Mouse (Mus musculus): ENCODE measurements around the gene Orm3. TPM values are rescaled to one million over a fixed set of nuclear protein-coding genes. Genes with fewer than 3 reads are reported as not detected.
A peak's percentile ranks its signal among the peaks of the same experiment; 100 is the strongest.

Orm3 gene
- not detected for total RNA-seq (2021)

DNA sequence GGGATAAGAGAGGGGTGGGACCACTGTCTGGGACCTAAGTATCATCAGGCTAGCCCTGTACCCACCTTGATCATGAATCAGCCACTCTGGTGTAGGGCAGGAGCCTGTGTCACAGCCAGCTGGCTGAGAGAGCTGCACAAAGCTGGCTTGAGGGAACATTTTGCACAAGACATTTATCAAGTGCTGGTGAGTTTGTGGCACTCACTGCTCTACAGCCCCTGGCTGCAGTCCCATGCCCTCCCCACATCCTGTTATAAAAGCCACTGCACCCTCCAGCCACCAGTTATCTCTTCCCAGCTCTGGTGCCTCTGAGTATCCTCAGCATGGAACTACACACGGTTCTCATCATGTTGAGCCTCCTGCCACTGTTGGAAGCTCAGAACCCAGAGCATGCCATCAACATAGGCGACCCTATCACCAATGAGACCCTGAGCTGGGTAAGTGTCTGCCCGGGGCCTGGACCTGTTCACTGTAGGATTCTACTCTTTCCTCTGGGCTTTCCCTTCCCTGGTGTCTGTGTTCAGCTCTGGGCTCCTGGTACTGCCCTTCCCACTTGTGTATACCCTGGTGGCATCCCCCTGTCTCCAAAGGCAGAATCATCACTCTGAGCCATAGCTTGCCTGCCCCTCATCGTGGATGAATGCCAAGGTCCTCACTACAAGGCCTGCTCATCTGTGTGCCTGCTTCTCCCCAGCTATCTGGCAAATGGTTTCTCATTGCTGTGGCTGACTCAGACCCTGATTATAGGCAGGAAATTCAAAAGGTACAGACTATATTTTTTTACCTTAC lies at the start of gene Orm3:
Orm3 (plus strand) TSS at position 286 of the 789 bp plus-strand sequence.
- DNase-seq = peak; percentile 43
- intact Hi-C loops (cut with DNase I) = no loop called here

DNA sequence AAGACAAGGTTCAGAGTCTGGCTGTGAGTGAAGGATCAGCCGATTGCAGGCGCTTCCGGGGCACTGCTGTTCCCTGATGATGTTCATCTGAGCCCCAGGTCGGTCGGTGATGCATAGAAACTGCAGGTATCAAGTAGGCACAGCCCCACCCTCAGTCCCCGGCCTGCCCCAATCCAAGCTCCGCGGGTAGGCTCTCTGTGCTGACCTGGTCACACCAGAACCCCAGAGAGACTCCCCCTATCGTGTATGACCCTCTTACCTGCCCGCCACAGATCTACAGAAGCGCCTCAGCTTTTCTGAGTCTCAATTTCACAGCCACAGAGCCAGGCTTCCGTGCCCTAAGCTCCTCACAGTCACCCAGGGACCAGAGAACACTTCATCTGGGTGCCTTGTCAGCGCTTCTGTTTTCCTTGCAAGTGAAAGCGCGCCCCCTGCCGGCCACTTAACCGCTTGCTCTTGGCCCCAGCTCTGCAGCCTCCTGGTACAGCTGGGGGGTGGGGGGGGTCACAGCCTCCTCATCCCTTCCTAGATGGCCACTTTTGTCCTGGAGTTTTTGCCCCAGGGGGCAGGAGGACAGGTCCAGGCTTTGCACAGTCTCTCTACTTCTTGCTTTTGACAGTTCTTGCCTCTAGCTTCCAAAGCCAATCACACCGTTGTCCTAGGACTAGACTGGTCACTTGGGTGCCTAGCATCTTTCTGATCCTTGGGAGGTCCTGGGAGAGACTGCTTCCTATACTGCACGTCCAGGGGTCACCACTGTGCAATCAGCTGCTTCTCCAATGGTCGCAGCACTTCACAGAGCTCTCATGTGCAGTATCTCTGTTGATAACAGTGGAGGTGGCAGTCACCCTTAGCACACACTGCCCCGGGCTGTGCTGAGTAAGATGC lies 48.5 kb upstream of the Orm3 start:
- intact Hi-C loops (cut with DNase I) = loop anchor here (2.0 kb wide), 1 partner anchor 93 kb away; the partner anchor contains the start of gene Col27a1
- DNase-seq = peak; percentile 96

DNA sequence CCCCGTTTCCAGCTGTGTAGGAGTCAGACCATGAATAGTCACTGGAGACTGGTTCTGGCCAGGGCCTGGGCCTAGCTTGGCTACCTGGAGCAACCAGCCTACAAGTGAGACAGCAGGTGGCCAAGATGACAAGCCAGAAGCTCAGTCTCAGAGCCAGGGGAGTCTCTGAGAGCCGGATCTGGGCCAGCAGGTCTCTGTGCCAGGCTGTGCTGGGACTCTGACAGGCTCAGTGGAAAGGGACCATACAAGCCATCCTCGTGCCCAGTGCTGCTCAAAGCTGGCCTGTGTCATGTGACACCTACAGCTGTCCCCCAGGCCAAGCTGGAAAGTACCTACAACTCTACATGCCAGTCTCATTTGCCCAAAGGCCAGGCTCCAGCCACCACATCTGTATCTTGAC lies 47.6 kb upstream of the Orm3 start:
- peak; percentile 68 for DNase-seq
- intact Hi-C loops (cut with DNase I) = no loop called here

DNA sequence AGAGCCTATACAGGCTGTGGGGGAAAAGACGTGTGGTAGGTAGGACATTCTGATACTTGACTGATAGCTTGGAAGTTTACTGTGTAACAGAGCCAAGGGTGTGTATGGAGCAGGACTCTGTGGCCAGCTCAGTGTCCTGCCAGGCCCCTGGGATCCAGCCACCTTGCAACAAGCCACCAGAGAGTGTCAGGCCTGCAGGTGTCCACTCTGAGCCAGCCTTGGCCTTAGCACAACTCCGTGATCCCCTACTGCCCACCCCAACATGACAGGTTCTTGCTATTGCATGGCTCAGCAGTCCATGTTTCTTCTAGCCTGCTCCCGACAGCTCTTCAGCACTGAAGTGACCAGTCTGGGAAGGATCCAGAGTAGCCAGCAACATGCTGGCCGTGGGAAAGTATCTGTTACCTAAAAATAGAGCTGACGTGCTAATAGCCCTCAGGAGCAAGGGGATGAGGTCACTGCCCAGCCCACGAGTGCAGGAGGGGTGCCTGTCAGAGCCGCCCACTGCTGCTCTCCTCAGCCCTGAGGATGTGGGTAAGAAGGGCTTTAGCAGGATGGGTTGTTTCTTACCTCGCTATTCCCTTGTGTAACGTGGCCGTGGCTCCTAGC lies 45.6 kb upstream of the Orm3 start:
- intact Hi-C loops (cut with DNase I) = loop anchor here (10.0 kb wide), 1 partner anchor 126 kb away; no protein-coding TSS in a partner anchor
- DNase-seq = no peak

GRCm38 (mm10) chr4:63311426-63311825 lies 44.5 kb upstream of the Orm3 start:
- no peak for DNase-seq
- intact Hi-C loops (cut with DNase I) = loop anchor here (10.0 kb wide), 1 partner anchor 127 kb away; no protein-coding TSS in a partner anchor

DNA sequence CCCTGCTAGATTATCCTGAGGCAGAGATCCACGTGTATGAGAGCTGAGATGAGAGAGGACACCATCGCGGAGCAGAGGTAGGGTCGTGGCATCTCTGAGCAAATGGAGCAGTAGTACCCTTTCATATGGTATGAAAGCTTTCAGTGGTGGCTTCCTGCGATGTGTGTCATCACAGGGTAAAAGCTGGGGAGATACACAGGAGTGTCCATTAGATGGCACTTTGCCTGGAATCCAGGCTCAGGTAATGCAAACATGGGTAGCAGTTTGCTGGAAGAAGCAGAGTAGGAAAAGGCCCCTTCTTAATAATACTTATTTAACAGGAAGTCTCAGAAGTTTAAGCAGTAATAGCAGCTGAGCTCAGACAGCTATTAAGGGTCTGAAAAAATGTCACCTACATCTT lies 41.9 kb upstream of the Orm3 start:
- intact Hi-C loops (cut with DNase I) = loop anchor here (10.0 kb wide), 1 partner anchor 129 kb away; no protein-coding TSS in a partner anchor
- no peak for DNase-seq

GRCm38 (mm10) chr4:63316076-63316746 lies 39.8 kb upstream of the Orm3 start:
- intact Hi-C loops (cut with DNase I) = loop anchor here (5.0 to 10.0 kb wide), 2 partner anchors 131 to 154 kb away; no protein-coding TSS in a partner anchor
- no peak for DNase-seq

DNA sequence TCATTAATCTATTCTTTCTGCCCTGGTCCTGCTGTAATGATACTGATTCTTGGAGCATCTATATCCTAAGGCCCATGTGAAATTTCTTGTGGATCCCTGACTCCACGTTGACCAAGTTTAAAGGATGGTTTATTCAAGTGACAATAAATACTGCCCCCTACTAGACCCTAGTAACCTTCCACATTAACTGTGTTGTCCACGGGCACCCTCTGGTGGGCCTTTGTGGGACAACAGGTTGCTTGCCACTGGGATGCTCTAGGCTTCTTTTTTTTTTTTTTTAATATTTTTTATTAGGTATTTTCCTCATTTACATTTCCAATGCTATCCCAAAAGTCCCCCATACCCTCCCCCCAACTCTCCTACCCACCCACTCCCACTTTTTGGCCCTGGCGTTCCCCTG lies 36.4 kb upstream of the Orm3 start:
- peak; percentile 83 for DNase-seq
- intact Hi-C loops (cut with DNase I) = loop anchor here (5.0 to 10.0 kb wide), 2 partner anchors 135 to 157 kb away; no protein-coding TSS in a partner anchor

- DNase-seq = no peak
Observed at GRCm38 (mm10) chr4:63323275-63323815, 32.6 kb upstream of the Orm3 start.

GRCm38 (mm10) chr4:63333403-63333802 lies 22.6 kb upstream of the Orm3 start:
- intact Hi-C loops (cut with DNase I) = no loop called here
- DNase-seq = peak; percentile 56

More at GRCm38 (mm10) chr4:63323275-63323815, 32.6 kb upstream of the Orm3 start:
- intact Hi-C loops (cut with DNase I) = no loop called here

GRCm38 (mm10) chr4:63338414-63339076 lies 17.4 kb upstream of the Orm3 start:
- peak; percentile 77 for DNase-seq
- intact Hi-C loops (cut with DNase I) = no loop called here

GRCm38 (mm10) chr4:63342491-63342890 lies 13.5 kb upstream of the Orm3 start:
- no peak for DNase-seq
- intact Hi-C loops (cut with DNase I) = no loop called here

DNA sequence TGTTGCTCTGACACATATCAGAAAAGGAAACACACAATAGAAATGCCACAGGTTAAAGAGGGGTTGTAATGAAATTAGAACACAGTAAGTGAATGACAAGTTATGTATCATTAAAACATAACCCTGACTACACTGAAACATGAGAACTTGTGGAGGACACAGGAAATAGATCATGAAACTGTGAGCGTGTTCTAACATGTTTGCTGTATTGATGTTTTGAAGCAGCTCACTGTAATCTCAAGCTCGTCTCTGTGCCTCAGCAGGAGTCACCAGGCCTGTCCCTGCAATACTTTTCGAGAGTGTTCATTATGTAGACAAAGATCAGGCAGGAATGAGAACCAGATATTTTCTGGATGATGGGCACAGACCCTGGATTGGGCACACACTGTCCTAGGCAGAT lies 12.4 kb upstream of the Orm3 start:
- intact Hi-C loops (cut with DNase I) = no loop called here
- DNase-seq = no peak

- intact Hi-C loops (cut with DNase I) = no loop called here
Observed at GRCm38 (mm10) chr4:63344295-63344694, 11.7 kb upstream of the Orm3 start, which contains the start of gene Orm1. TSS of gene Orm1 (plus strand) at chr4:63344560.

GRCm38 (mm10) chr4:63345261-63345660 lies 10.7 kb upstream of the Orm3 start:
- no peak for DNase-seq
- intact Hi-C loops (cut with DNase I) = no loop called here

More at GRCm38 (mm10) chr4:63344295-63344694, 11.7 kb upstream of the Orm3 start, which contains the start of gene Orm1:
- DNase-seq = no peak

DNA sequence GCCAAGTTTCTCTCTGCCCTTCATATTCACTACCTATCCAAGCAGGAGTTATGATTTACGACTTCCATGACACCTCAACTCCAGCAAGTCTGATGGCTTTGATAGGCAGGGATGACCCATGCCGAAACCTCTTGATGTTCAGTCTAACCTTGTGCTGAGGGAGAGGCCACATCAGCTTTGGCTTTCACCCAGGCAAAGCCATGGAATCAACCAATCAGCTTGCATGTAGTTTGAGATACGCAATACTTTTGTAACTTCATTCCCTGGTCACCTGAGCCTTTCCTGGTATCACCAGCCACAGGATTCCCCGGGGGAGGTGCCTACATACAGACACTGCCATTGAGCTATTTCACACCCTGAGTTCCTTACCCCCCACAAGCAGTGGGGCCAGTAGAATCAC lies 9.3 kb upstream of the Orm3 start:
- intact Hi-C loops (cut with DNase I) = no loop called here
- no peak for DNase-seq

DNA sequence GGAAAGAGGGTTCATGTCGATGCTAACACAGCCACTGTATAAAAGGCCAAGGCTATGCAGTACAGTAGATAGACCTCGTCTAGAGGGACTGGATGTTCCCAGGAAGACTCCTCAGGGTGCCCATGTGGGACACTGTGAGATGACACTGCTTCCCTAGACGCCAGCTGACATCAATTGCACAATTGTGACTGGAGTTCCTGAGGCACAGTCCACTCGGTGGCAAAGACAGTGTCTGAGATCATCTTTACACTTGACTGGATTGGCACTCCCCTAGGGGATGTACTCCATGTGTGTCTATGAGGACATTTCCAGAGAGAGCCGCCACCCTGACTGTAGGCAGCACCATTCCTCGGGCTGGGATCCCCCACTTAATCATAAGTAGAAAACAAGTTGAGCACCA lies 7.4 kb upstream of the Orm3 start:
- DNase-seq = no peak
- intact Hi-C loops (cut with DNase I) = no loop called here

- intact Hi-C loops (cut with DNase I) = no loop called here
- DNase-seq = no peak
Observed at GRCm38 (mm10) chr4:63356981-63357570, 1.1 kb downstream of the Orm3 start.

DNA sequence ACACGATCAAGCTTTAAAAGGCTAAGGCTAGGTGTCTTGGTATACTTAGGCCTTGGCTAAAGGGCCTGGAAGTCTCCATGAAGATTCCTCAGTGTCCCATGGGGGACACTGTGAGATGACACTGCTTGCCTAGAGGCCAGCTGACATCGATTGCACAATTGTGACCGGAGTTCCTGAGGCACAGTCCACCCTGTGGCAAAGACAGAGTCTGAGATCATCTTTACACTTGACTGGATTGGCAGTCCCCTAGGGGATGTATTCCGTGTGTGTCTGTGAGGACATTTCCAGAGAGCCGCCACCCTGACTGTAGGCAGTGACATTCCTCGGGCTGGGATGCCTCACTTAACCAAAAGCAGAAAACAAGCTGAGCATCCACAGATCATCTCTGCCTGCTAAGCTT lies 3.9 kb downstream of the Orm3 start:
- no peak for DNase-seq
- intact Hi-C loops (cut with DNase I) = no loop called here
